Mouse (Mus musculus) lung, embryonic 14.5 days (tissue): ENCODE measurements around the gene Lsm14a. TPM values are rescaled to one million over a fixed set of nuclear protein-coding genes. Genes with fewer than 3 reads are reported as not detected.
A peak's percentile ranks its signal among the peaks of the same experiment; 100 is the strongest.

ENCODE experiments used
- ATAC-seq: fragments of 200-750 bp; cut with Nextera tagmentation; 2 replicates; pipeline ENCODE4 v1.8.0; 2017; ENCODE audit warnings: mild to moderate bottlenecking, moderate TSS enrichment, moderate library complexity; ENCODE audit not compliant: insufficient read depth
- DNase-seq: peaks from one replicate; pipeline ENCODE4 v3.0.0-alpha.2; 2015
- H3K27ac ChIP-seq: fragments of 300-500 bp; sonication (generic); 2 replicates; pipeline ENCODE4 v1.5.1; 2014; ENCODE audit warnings: low read depth, mild to moderate bottlenecking, moderate library complexity
- H3K27me3 ChIP-seq: fragments of 300-500 bp; sonication (generic); 2 replicates; pipeline ENCODE4 v1.6.1; 2014; ENCODE audit warnings: low read length, control low read depth; ENCODE audit not compliant: insufficient read depth
- H3K36me3 ChIP-seq: fragments of 300-500 bp; sonication (generic); 2 replicates; pipeline ENCODE4 v1.6.1; 2014; ENCODE audit warnings: control low read depth; ENCODE audit not compliant: insufficient read depth
- H3K4me1 ChIP-seq: fragments of 300-500 bp; sonication (generic); 2 replicates; pipeline ENCODE4 v1.6.1; 2014; ENCODE audit warnings: antibody characterized with exemption, control low read depth; ENCODE audit not compliant: insufficient read depth
- H3K4me2 ChIP-seq: fragments of 300-500 bp; sonication (generic); 2 replicates; pipeline ENCODE4 v1.6.1; 2014; ENCODE audit warnings: mild to moderate bottlenecking
- H3K4me3 ChIP-seq: fragments of 300-500 bp; sonication (generic); 2 replicates; pipeline ENCODE4 v1.5.1; 2014; ENCODE audit warnings: low read depth, low read length
- H3K9ac ChIP-seq: fragments of 300-500 bp; sonication (generic); 2 replicates; pipeline ENCODE4 v1.6.1; 2014
- H3K9me3 ChIP-seq: fragments of 300-500 bp; sonication (generic); 2 replicates; pipeline ENCODE4 v1.6.1; 2016; ENCODE audit warnings: low read depth, low read length, control low read depth
- CTCF ChIP-seq: IDR thresholded peaks from 2 replicates; pipeline ENCODE4 v1.5.1; 2016; ENCODE audit warnings: antibody characterized with exemption, low read depth
- WGBS: fragments of 180-500 bp; shearing (Covaris S2); extraction: QIAGEN DNeasy Blood & Tissue Kit; methylation state at CpG from one replicate; pipeline ENCODE4 v1.1.7; 2014; 5-methylcytosine and 5-hydroxymethylcytosine counted together
- polyA plus RNA-seq: library from polyadenylated mRNA; unstranded; fragments of >200 nt; fragmentation: Nextera tagmentation; extraction: Ambion mirVana; gene quantifications from 2 replicates; pipeline ENCODE4 v1.2.1, GENCODE M21; 2014

Gene Lsm14a
- polyA plus RNA-seq, 1 experiment from 2014 or later, result 58.7 TPM

DNA sequence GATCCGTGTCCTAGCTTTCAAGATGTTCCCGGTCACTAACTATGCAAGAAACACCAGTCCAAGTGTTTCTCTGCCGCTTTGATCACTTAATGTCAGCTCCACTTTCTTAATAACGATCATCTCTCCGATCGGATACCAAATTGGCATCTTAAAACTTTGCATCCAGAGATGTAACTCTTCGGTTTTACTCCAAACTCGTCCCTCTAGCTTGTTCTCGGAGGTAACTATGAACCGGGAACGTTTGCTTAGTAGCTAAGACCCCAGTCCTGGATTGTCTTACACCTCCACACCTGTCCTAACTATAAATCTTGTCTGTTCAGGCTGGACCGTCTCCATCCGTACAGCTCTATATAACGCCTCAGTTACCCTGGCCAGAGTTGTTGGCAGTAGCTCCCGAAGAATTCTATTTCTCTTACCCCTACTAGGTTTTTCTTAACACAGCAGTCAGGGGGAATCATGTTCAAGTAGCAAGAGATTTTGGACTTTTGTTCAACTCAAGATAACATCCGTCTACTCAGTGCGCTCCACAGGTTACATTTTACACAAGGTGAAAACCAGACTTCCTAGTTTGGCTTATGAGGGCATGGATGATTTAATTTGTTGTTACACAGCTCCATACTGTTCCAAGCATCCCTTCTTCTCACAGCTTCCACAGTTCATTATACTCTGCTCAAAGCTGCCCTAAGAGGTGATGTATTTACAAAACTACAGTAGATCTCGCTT, 2.8 kb downstream of the Lsm14a start:
- Histone ChIP-seq H3K4me1 (peaks cover 19% of the 10 kb centered on the region), H3K27ac (peak overlapping the region; percentile 99), H3K4me3 (peak overlapping the region; percentile 97), H3K9me3 (no peaks in the 10 kb centered on the region), H3K9ac (peak overlapping the region; percentile 99), H3K4me2 (peak overlapping the region; percentile 95), H3K27me3 (no peaks in the 10 kb centered on the region), H3K36me3 (no peaks in the 10 kb centered on the region)
- peak; percentile 37 for DNase-seq
- peak; percentile 6; the same call in 1 of the 2 replicates for ATAC-seq
- TF ChIP-seq CTCF, result no peak
- 4% methylated on average over 18 of the region's 18 CpGs for WGBS

DNA sequence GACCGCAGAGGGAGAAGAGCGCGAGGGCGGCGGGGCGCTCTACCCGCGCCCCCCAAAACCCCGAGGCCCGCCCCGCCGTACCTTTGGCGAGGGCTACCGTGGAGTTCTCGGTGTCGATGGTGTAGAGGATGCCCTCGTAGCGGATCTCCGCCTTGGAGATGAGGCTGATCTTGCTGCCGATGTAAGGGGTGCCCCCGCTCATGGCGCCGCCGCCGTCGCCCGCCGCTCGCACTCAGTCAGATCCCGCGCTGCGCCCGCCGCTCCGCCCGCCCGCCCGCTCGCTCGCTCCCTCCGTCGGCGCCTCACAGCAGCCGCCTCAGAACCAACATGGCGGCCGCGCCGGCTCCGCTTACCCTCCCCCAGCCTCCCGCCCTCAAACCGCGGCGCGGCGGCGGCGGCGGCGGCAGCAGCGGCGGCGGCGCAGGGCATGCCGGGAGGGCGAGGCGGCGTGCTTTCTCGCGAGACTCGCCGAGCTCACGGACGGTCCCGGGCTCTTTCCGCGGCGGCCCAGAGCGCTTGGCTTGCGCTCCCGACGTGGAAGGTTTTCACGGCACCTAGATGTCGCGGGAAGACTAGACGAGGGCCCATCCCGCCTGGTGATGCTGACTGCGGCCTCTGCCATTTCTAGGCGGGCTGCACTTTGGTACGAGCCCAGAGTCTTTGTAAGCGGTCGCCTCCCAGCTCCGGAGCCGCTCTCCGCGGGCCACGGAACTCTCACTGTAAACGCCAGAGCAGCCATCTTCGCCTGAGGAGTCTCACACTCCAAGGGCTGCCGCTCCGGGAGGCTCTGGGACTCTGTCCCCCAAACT, 3.6 kb downstream of the Lsm14a start:
- ATAC-seq, result peak; percentile 91
- H3K4me1 ChIP-seq, result peaks cover 19% of the 10 kb centered on the region
- no peak for TF ChIP-seq CTCF

DNA sequence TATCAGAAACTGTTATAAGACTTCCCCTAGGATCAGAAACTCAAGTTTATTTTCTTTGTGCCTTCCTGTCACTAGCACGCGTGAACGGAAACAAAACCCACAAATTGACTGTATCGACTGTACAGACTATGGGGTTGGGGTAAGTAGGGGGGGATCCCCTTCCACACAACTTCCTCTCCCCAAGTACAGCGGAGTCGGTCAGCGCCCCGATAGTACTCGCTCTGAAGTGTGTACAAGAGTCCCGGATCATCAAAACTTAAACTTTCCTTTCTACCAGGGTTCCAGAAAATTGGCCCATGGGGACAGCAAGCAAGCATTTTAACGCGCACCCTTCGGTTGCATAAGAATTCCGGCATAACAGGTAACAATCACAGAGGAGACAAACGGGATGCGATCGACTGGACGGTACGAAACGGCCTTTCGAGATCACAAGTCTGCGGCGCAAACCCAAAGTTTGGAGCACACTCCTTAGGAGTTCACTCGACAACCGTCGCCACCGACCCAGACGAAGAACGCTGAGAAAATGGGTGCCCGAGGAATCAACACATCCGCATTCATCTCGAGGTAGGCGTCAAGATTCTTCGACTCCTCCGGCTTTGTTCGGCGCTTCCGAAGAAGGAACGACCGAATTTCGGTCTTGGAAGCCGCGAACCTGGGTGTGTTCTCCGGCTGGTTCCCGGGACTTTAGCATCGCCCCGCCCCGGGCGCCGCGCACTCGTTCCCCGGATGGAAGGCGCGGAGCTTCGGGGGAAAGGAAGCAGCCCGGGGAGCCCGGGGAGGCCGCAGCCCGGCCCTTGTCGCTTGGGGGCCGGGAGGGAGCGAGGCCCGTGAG, 4.5 kb downstream of the Lsm14a start:
- no peaks in the 10 kb centered on the region for H3K9me3 ChIP-seq
- peak overlapping the region; percentile 95 for H3K4me2 ChIP-seq
- H3K4me1 ChIP-seq, result peaks cover 19% of the 10 kb centered on the region
- no peaks in the 10 kb centered on the region for H3K36me3 ChIP-seq
- no peak for TF ChIP-seq CTCF
- no peaks in the 10 kb centered on the region for H3K27me3 ChIP-seq
- ATAC-seq, result peak; percentile 53
- under 1% methylated on average over 64 of the region's 64 CpGs for WGBS
- DNase-seq, result peak; percentile 72
- H3K9ac ChIP-seq, result peak overlapping the region; percentile 99
- H3K4me3 ChIP-seq, result peak overlapping the region; percentile 97
- H3K27ac ChIP-seq, result peak overlapping the region; percentile 99

More for the DNA sequence above, 3.6 kb downstream of the Lsm14a start:
- Histone ChIP-seq H3K27ac (peak overlapping the region; percentile 99), H3K27me3 (no peaks in the 10 kb centered on the region), H3K4me3 (peak overlapping the region; percentile 97), H3K9me3 (no peaks in the 10 kb centered on the region), H3K36me3 (no peaks in the 10 kb centered on the region), H3K9ac (peak overlapping the region; percentile 99), H3K4me2 (peak overlapping the region; percentile 95)
- WGBS, result under 1% methylated on average over 99 of the region's 100 CpGs
- DNase-seq, result peak; percentile 97

DNA sequence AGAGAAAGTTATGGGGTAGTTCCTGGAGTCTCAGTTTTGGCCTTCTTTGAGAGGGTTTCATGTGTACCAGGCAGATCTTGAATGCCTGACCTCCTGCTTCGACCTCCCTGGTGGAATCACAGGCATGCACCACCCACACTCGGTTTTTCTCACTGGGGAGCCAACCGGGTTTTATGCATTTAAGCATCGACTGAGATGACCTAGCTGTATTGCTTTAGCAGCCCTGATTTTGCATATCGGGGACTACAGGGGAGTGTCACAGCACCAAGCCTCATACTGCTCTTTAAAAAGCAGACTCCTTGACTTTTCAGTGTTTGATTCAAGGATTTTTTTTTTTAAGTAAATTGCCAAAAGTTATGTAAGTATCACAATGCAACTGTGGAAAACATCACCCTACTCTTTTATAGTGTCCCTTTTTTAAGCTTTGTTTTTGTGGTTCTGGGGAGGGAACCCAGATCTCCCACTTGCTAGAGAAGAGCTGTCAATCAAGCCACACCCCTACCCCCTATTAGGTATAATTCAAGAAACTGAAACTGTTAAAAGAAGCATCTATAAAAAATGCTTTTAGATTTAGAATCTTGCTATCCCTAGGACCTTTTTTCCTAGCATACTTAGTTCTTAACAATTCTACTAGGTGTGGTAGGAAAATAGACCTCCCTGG, 5.2 kb downstream of the Lsm14a start:
- Histone ChIP-seq H3K36me3 (no peaks in the 10 kb centered on the region), H3K4me2 (peak overlapping the region; percentile 95), H3K27me3 (no peaks in the 10 kb centered on the region), H3K9me3 (no peaks in the 10 kb centered on the region), H3K4me3 (peak overlapping the region; percentile 97), H3K27ac (peak overlapping the region; percentile 99; the same call in 1 of the 2 replicates), H3K9ac (peak overlapping the region; percentile 99), H3K4me1 (peaks cover 19% of the 10 kb centered on the region)
- DNase-seq (peak; percentile 28), ATAC-seq (no peak)
- TF ChIP-seq CTCF, result no peak
- 2% methylated on average over 5 of the region's 5 CpGs for WGBS

DNA sequence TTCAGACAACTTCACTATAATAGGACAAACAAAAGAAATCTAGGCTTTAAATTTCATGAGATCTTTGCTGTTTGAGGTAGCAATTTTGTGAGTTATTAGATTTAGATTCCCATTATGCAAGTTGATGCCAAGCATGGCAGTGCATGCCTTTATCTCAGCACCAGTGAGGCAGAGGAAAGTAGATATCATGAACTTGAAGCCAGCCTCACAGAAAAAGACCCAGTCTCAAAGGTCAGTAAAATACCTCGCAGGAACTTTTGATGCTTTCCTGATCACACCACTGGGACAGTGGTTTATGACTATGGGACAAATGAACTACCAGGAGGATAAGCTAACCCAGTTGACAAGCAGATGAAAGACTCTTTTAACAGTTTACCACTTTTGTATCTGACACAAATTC, 10.3 kb downstream of the Lsm14a start:
- DNase-seq, result no peak
- Histone ChIP-seq H3K27me3 (no peaks in the 10 kb centered on the region), H3K9me3 (no peaks in the 10 kb centered on the region), H3K27ac (no peak overlapping the region), H3K36me3 (no peaks in the 10 kb centered on the region), H3K4me1 (peaks cover 11% of the 10 kb centered on the region), H3K9ac (no peak overlapping the region), H3K4me2 (no peak overlapping the region), H3K4me3 (no peak overlapping the region)
- WGBS, result 39% methylated on average over 1 of the region's 1 CpGs
- TF ChIP-seq CTCF, result no peak
- no peak for ATAC-seq

DNA sequence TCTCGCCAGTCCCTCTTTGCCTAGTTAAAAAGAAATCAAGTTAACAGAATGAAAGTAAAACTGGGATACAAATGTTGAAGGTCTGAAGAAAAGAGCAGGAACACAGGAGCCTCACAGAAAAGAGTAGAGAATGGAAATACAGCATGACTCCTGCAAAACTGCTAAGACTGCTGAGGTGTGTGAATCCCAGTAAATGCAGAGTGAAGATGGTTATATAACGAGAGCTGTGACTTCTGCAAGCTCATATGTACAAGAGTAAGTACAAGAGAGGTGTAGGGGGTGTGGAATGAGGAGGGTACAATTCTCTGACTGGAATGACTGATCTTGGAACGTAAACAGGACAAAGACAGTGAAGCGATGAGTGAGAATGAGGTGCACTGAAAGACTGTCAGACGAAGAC, 11.4 kb downstream of the Lsm14a start:
- 73% methylated on average over 5 of the region's 5 CpGs for WGBS
- DNase-seq (no peak), ATAC-seq (no peak)
- Histone ChIP-seq H3K9me3 (no peaks in the 10 kb centered on the region), H3K27me3 (no peaks in the 10 kb centered on the region), H3K4me2 (no peak overlapping the region), H3K4me3 (no peak overlapping the region), H3K9ac (no peak overlapping the region), H3K36me3 (no peaks in the 10 kb centered on the region), H3K27ac (no peak overlapping the region), H3K4me1 (peaks cover 2% of the 10 kb centered on the region; the same call in 1 of the 2 replicates)
- TF ChIP-seq CTCF, result no peak
